Comparison of ENCODE assay signal across 8 mouse cellular contexts in genomic region chr9:83576689-83577057, GRCm38 (mm10). TPM values are rescaled to one million over a fixed set of nuclear protein-coding genes. Genes with fewer than 3 reads are reported as not detected.
DNase-seq lines count a peak whose midpoint lies in the region; ATAC-seq lines count a peak whose summit lies in the region.

No protein-coding gene starts in this region.

- WGBS in heart, embryonic 13.5 days: 33% methylated on average over 3 of the region's 3 CpGs
- WGBS in forebrain, embryonic 14.5 days: 28% methylated on average over 3 of the region's 3 CpGs
- WGBS in neural tube, embryonic 14.5 days: 34% methylated on average over 3 of the region's 3 CpGs

- H3K9ac ChIP-seq in heart, embryonic 13.5 days: no peak overlapping the region
- H3K9ac ChIP-seq in forebrain, embryonic 14.5 days (ENCODE audit: low read length): no peak overlapping the region
- H3K9ac ChIP-seq in neural tube, embryonic 14.5 days (replicated peaks; ENCODE audit: low read depth, low read length): no peak overlapping the region

- no peaks in the 10 kb centered on the region for H3K9me3 ChIP-seq in heart, embryonic 13.5 days
- H3K9me3 ChIP-seq in forebrain, embryonic 14.5 days (replicated peaks; ENCODE audit: control insufficient read depth, low read length): no peaks in the 10 kb centered on the region
- H3K9me3 ChIP-seq in neural tube, embryonic 14.5 days (ENCODE audit: control insufficient read depth, low read length): no peaks in the 10 kb centered on the region

- intact Hi-C loops in heart, postnatal 36 days (cut with DNase I): loop anchor here (1.0 kb wide), 1 partner anchor 86 kb away; no protein-coding TSS in a partner anchor

- peaks cover 43% of the 10 kb centered on the region for H3K4me1 ChIP-seq in heart, embryonic 13.5 days
- peaks cover 4% of the 10 kb centered on the region for H3K4me1 ChIP-seq in forebrain, embryonic 14.5 days (ENCODE audit: control insufficient read depth, insufficient read depth, low read length)
- H3K4me1 ChIP-seq in neural tube, embryonic 14.5 days (ENCODE audit: control insufficient read depth, insufficient read depth, low read length): peaks cover 5% of the 10 kb centered on the region; the same call in 1 of the 2 replicates

- H3K4me2 ChIP-seq in heart, embryonic 13.5 days: no peak overlapping the region
- H3K4me2 ChIP-seq in forebrain, embryonic 14.5 days (ENCODE audit: low read length): no peak overlapping the region
- no peak overlapping the region for H3K4me2 ChIP-seq in neural tube, embryonic 14.5 days (ENCODE audit: low read depth, low read length)

- H3K4me3 ChIP-seq in heart, embryonic 13.5 days: no peak overlapping the region
- H3K4me3 ChIP-seq in forebrain, embryonic 14.5 days (ENCODE audit: low read depth, low read length): no peak overlapping the region
- no peak overlapping the region for H3K4me3 ChIP-seq in neural tube, embryonic 14.5 days (ENCODE audit: low read depth, low read length)

- ATAC-seq in heart, embryonic 13.5 days (ENCODE audit: extremely low read depth, insufficient number of reproducible peaks, low FRiP score, low TSS enrichment): 0 out of 2 replicates have a peak, but pooled peaks have one; percentile 2
- ATAC-seq in forebrain, embryonic 14.5 days: peak; percentile 74
- ATAC-seq in neural tube, embryonic 14.5 days (ENCODE audit: low read depth): peak; percentile 84; the same call in 1 of the 2 replicates

- no peaks in the 10 kb centered on the region for H3K27me3 ChIP-seq in heart, embryonic 13.5 days (replicated peaks)
- H3K27me3 ChIP-seq in forebrain, embryonic 14.5 days (replicated peaks; ENCODE audit: control insufficient read depth, insufficient read depth, low read length): no peaks in the 10 kb centered on the region
- no peaks in the 10 kb centered on the region for H3K27me3 ChIP-seq in neural tube, embryonic 14.5 days (ENCODE audit: control insufficient read depth, insufficient read depth, low read length)

- H3K27ac ChIP-seq in heart, embryonic 13.5 days (replicated peaks): peak overlapping the region; percentile 64; the same call in 1 of the 2 replicates
- no peak overlapping the region for H3K27ac ChIP-seq in forebrain, embryonic 14.5 days (ENCODE audit: low read depth, low read length)
- H3K27ac ChIP-seq in neural tube, embryonic 14.5 days (ENCODE audit: low read depth, low read length): no peak overlapping the region

- DNase-seq in heart, postnatal 36 days: no peak
- DNase-seq in 3134 (ENCODE audit: extremely low read depth, insufficient read length, low spot score) (peak; percentile 43), adipocyte (ENCODE audit: low spot score) (peak; percentile 25)
- peak; percentile 75 for DNase-seq in forebrain, embryonic 14.5 days (ENCODE audit: low spot score)
- peak; percentile 37 to 49 for DNase-seq in kidney, postnatal 25 days
- DNase-seq in spleen, postnatal 4 days (ENCODE audit: low spot score in 2 of 2): no peak

- peaks cover 17% of the 10 kb centered on the region for H3K36me3 ChIP-seq in heart, embryonic 13.5 days
- no peaks in the 10 kb centered on the region for H3K36me3 ChIP-seq in forebrain, embryonic 14.5 days (ENCODE audit: control insufficient read depth, insufficient read depth, low read length)
- no peaks in the 10 kb centered on the region for H3K36me3 ChIP-seq in neural tube, embryonic 14.5 days (ENCODE audit: control insufficient read depth, insufficient read depth, low read length)

RNA-seq across cellular contexts. Expression of gene Sh3bgrl2, which starts 28.5 kb away (rescaled TPM):
- polyA plus RNA-seq in heart, embryonic 13.5 days (2015; fragmentation: Nextera tagmentation; extraction: Ambion mirVana): 15.0 and 18.6 TPM in 2 replicates
- 1 to 10 TPM; 4.3 to 6.3 TPM for total RNA-seq in heart, postnatal 36 days (2021)
- polyA plus RNA-seq in forebrain, embryonic 14.5 days (2014; fragmentation: Nextera tagmentation; extraction: Ambion mirVana): 26.3 and 26.4 TPM in 2 replicates
- polyA plus RNA-seq in neural tube, embryonic 14.5 days (2014; fragmentation: Nextera tagmentation; extraction: Ambion mirVana): 10.1 and 11.4 TPM in 2 replicates

Comparison
In these comparisons a context has a peak if more than half of its experiments do, and no peak if none do; other contexts are left out.
1. ATAC-seq: peak in every context shown above with its lines; median percentile 84 in neural tube, embryonic 14.5 days; 74 in forebrain, embryonic 14.5 days; 2 in heart, embryonic 13.5 days.
2. DNase-seq: peak in 3134 (single experiment), adipocyte (single experiment), forebrain, embryonic 14.5 days (single experiment) and kidney, postnatal 25 days (2 of 2); none in heart, postnatal 36 days (0 of 2) and spleen, postnatal 4 days (0 of 2).